Mouse (Mus musculus): ENCODE measurements around the gene Treml2.
A peak's percentile ranks its signal among the peaks of the same experiment; 100 is the strongest.

Gene Treml2

GRCm38 (mm10) chr17:48299203-48299602 is at the start of gene Treml2:
Gene Treml2, plus strand, starts transcription at chr17:48299498.
- no peak for DNase-seq (ENCODE audit: low read depth in 1 of 2, low spot score in 2 of 2)

GRCm38 (mm10) chr17:48249501-48249900 is 49.8 kb upstream of the Treml2 start:
- DNase-seq (ENCODE audit: low read depth in 1 of 2, low spot score in 2 of 2) = no peak

DNA sequence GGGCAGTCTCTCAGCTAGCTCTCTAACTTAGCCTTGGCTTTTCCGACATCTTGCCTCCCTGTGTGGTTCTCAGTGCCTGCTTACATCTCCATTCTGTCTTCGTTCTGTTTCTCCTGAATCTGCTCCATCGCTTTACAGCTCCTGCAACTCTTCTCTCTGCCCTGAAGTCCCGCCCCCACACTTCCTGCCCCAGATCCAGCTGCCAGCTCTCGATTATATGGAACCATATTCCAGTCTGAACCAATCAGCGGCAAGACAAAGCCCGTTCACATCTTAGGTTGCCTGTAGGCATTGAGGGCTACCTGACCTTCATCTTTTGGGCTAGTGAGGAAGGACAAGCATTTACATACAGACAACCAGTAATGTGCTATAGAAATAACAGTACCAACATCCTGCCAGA is 48.7 kb upstream of the Treml2 start:
- no peak for DNase-seq (ENCODE audit: low read depth in 1 of 2, low spot score in 2 of 2)

GRCm38 (mm10) chr17:48256575-48256974 is 42.7 kb upstream of the Treml2 start:
- no peak for DNase-seq (ENCODE audit: low read depth in 1 of 2, low spot score in 2 of 2)

GRCm38 (mm10) chr17:48261868-48262267 is 37.4 kb upstream of the Treml2 start:
- DNase-seq (ENCODE audit: low read depth in 1 of 2, low spot score in 2 of 2) = peak in 1 of 2 experiments; percentile 34

- DNase-seq (ENCODE audit: low read depth in 1 of 2, low spot score in 2 of 2) = peak in 1 of 2 experiments; percentile 66
These were observed 35.4 kb upstream of the Treml2 start, which contains the start of gene Treml4 for GRCm38 (mm10) chr17:48263741-48264362. Gene Treml4, plus strand, starts transcription at chr17:48264295.

GRCm38 (mm10) chr17:48264662-48265061 is 34.6 kb upstream of the Treml2 start:
- no peak for DNase-seq (ENCODE audit: low read depth in 1 of 2, low spot score in 2 of 2)

DNA sequence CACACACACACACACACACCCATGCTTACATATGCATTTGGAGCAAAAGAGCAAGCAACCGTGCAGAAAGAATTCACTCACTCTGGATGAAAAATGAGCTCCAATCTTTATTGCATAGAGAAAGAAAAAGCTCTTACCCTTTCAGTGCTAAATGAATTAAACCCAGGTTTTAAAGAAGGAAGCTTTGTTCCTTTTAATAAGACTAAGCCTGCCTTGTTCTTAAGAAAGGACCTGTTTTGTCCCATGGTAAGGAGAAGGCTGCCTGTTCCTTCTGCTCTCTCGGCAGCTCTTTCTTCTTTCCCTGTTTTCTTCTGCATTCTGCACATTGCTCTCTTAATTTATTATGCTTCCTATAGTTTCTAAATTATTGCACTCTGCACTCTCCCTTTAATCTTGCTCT is 33.2 kb upstream of the Treml2 start:
- DNase-seq (ENCODE audit: low read depth in 1 of 2, low spot score in 2 of 2) = no peak

DNA sequence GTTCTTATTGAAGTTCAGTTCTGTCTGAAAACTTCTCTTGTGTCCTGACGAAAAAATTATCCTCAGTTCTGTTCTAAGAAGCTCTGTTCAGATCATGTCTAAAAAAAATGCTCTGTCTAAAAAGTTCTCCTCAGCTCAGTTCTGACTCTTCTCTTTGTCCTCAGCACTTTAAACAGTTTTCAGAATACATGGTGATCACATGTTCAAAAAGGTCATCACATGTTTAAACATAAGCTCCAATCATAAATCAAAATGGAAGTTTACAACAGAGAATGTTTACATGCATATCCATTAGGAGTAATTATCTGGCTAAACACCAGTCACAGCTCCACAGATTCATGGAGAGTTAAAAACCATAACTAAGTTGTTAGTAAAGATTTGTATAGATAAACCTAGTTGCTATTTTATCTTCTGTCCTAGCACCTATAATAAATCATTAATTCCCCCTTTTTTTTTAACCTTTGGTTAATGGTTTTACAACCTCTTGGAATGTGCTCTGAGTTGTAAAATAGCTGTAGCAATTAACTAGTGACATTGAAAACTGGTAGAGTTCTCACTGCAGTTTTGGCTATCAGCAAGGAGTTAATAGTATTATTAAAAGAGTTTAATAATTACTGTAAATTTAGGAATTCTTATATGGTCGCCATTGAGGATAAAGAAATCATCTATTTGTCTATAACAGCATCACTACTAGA is 32.5 kb upstream of the Treml2 start:
- DNase-seq (ENCODE audit: low read depth in 1 of 2, low spot score in 2 of 2) = no peak

DNA sequence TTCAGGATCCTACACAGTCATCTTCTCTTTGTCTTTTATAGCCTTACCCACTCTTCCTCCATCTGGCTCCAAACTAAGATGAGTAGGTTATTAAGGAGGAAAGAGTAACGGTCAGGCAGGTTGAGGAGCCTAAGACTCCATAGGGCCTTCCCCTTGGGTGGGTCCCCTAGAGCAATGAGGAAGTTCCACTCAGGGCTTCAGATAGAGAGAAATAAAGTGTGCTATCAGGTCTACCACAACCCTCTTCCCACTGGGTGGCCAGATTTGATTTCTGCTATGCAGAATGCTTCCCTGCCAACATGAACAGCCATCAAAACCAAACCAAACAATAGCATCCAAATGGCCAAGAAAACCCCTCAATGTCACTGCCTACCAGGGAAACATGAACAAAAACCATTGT is 31.7 kb upstream of the Treml2 start:
- no peak for DNase-seq (ENCODE audit: low read depth in 1 of 2, low spot score in 2 of 2)

GRCm38 (mm10) chr17:48268276-48268675 is 31.0 kb upstream of the Treml2 start:
- no peak for DNase-seq (ENCODE audit: low read depth in 1 of 2, low spot score in 2 of 2)

- no peak for DNase-seq (ENCODE audit: low read depth in 1 of 2, low spot score in 2 of 2)
These were observed 29.5 kb upstream of the Treml2 start for GRCm38 (mm10) chr17:48269833-48270232.

DNA sequence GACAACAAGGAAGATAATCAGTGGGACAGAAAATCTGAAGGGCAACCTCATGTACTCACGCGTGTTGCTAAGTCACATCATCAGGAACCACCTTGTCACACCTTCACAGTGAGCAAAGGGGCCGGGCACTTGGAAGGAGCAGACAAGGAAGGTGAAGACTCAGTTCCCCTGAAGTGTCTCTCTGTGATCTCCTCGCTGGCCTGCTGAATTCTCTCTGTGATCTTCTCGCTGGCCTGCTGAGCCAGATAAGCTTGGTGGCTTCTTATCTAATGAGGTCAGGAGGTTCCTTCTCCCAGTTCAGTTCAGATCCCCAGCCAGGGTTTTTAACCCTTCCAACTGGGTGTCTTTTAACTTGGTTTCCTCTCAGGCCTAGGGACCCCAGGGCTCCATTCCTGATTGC is 27.1 kb upstream of the Treml2 start:
- DNase-seq (ENCODE audit: low read depth in 1 of 2, low spot score in 2 of 2) = no peak

DNA sequence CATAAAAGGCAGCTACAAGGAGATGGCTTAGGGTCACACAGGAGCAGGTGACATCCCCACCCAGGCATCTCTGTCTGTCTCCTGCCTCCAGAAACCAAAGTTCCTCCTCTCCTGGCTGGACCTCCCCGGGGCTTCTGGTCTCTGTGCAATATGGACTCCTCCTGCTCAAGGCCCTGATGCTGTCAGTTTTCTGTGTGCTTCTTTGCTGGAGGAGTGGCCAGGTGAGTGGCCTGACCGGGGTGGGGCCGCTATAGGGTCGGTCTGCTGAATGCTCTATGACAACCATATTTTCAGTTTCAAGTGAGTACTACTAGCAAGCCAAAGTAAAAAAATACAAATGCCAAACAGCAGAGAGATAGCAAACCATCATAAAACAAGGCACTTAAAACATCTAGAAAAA is 26.7 kb upstream of the Treml2 start:
- no peak for DNase-seq (ENCODE audit: low read depth in 1 of 2, low spot score in 2 of 2)

GRCm38 (mm10) chr17:48274098-48274497 is 25.2 kb upstream of the Treml2 start:
- DNase-seq (ENCODE audit: low read depth in 1 of 2, low spot score in 2 of 2) = no peak

DNA sequence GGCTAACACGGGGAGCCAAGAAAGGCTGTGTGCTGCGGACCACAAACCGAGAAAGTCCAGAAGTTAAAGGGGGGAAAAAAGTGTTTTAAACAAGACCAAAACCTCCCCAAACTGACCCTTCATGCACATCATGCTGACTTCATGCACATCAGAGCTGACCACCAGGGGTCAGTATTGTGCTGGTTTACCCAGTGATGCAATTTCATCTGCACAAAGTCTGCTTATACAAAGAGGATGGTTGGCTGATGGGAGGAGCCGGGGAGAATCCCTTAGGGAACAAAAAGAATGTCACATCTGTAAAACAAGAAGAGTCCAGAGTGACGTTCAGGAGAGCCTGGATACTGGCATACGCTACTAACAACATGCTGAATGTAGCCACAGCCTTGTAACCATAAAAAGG is 24.4 kb upstream of the Treml2 start:
- DNase-seq (ENCODE audit: low read depth in 1 of 2, low spot score in 2 of 2) = peak; percentile 50 to 70

DNA sequence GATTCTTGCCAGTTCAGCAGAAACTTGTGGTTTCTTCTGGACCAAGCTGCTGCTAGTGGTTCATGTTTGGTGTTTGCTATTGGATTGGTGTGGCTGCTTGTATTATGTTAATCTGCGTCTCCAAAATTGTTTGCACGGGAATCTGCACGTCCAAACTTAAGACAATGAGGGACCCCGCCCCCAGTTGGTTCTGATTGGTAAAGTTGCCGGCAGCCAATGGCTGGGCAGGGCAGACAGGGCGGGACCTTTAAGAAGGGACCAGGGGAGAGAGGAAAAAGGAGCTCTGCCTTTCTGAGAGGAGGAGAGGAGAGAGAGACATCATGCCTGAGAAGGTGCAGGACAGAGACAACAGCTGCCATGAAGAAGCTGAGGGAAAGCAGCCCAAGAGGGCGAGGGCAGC is 23.6 kb upstream of the Treml2 start:
- DNase-seq (ENCODE audit: low read depth in 1 of 2, low spot score in 2 of 2) = no peak

- DNase-seq (ENCODE audit: low read depth in 1 of 2, low spot score in 2 of 2) = no peak
These were observed 20.9 kb upstream of the Treml2 start for GRCm38 (mm10) chr17:48278381-48278780.

DNA sequence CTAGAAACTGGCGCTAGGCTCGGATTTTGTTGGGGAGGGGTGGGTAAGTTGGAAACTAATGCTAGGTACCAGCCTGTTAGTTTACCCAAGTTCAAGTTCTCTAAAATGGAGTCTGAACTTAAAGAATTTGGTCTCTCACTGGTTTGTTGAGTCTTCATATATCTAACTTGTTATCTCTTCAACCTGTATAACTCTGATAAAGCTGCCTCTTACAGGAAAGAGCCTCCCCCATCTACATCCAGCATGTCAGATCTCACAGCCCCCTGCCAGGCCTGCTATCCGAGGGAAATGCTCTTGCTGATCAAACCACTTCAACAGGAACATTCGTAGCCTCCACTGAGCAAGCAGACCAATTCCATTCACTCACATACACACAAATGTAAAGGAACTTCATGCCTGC is 20.3 kb upstream of the Treml2 start:
- DNase-seq (ENCODE audit: low read depth in 1 of 2, low spot score in 2 of 2) = no peak

GRCm38 (mm10) chr17:48280943-48281738 is 18.2 kb upstream of the Treml2 start:
- DNase-seq (ENCODE audit: low read depth in 1 of 2, low spot score in 2 of 2) = no peak

DNA sequence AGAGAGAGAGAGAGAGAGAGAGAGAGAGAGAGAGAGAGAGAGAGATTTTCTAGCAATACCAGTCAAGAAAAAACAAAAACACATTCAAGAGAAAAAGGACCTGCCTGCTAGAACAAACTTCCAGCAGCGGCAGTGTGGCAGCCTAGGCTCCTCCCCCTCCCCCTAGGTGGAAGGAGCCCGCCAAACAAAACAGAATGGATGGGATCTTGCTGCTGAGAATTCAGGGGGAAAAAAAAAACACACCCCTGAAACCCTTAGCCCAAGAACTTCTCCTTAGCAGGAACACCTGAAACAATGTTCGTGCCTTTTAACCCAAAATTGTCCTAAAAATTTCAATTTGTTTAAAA is 17.6 kb upstream of the Treml2 start:
- DNase-seq (ENCODE audit: low read depth in 1 of 2, low spot score in 2 of 2) = no peak

GRCm38 (mm10) chr17:48286765-48287164 is 12.5 kb upstream of the Treml2 start:
- DNase-seq (ENCODE audit: low read depth in 1 of 2, low spot score in 2 of 2) = no peak
